Mouse (Mus musculus) C2C12 (cell line): ENCODE data around the gene Cep78. TPM values are rescaled to one million over a fixed set of nuclear protein-coding genes. Genes with fewer than 3 reads are reported as not detected.

Experiments used
- H3K27me3 ChIP-seq: one replicate; pipeline ENCODE4 v1.6.1; 2011; ENCODE audit not compliant: control insufficient read depth, insufficient read depth, insufficient read length
- H3K36me3 ChIP-seq: one replicate; pipeline ENCODE4 v1.6.1; 2011; ENCODE audit not compliant: control insufficient read depth, insufficient read depth
- H3K4me3 ChIP-seq: one replicate; pipeline ENCODE4 v1.5.1; 2011; ENCODE audit warnings: mild to moderate bottlenecking, control low read depth; ENCODE audit not compliant: poor library complexity, insufficient read depth, severe bottlenecking
- H3K79me2 ChIP-seq: one replicate; pipeline ENCODE4 v1.6.1; 2011; ENCODE audit not compliant: control insufficient read depth, insufficient read depth
- H3K79me3 ChIP-seq: one replicate; pipeline ENCODE4 v1.6.1; 2011; ENCODE audit warnings: low read depth, control low read depth
- H3ac ChIP-seq: one replicate; pipeline ENCODE3; 2011; ENCODE audit warnings: low read depth; ENCODE audit not compliant: control insufficient read depth, insufficient read length
- CEBPB ChIP-seq: IDR thresholded peaks from one replicate; pipeline ENCODE4 v1.6.1; 2011; ENCODE audit warnings: low read depth, mild to moderate bottlenecking, control low read depth, moderate library complexity
- CTCF ChIP-seq: IDR thresholded peaks from one replicate; pipeline ENCODE4 v1.5.1; 2011; ENCODE audit not compliant: control insufficient read depth, insufficient read depth, insufficient read length
- FOSL1 ChIP-seq: IDR thresholded peaks from one replicate; pipeline ENCODE4 v1.8.0; 2011; ENCODE audit warnings: mild to moderate bottlenecking, low read length; ENCODE audit not compliant: poor library complexity, insufficient read depth, severe bottlenecking
- MAX ChIP-seq: IDR thresholded peaks from one replicate; pipeline ENCODE4 v1.6.1; 2011; ENCODE audit warnings: mild to moderate bottlenecking, control low read depth
- MYOD1 ChIP-seq: IDR thresholded peaks from one replicate; pipeline ENCODE4 v1.6.1; 2011; ENCODE audit warnings: low read depth; ENCODE audit not compliant: control insufficient read depth, insufficient read length
- MYOG ChIP-seq: IDR thresholded peaks from one replicate; pipeline ENCODE4 v1.6.1; 2011; ENCODE audit not compliant: control insufficient read depth, insufficient read length; ENCODE audit errors: extremely low read depth
- USF1 ChIP-seq: IDR thresholded peaks from one replicate; pipeline ENCODE4 v1.6.1; 2011; ENCODE audit warnings: low read depth, mild to moderate bottlenecking, control low read depth, moderate library complexity
- polyA plus RNA-seq: library from polyadenylated mRNA; unstranded; fragments of >200 nt; fragmentation: generic; extraction: Trizol; gene quantifications from one replicate; pipeline ENCODE4 v1.2.1, GENCODE M21; 2012; ENCODE audit warnings: missing spikeins

Cep78 gene
- polyA plus RNA-seq, 1 experiment: 7.5 TPM

DNA sequence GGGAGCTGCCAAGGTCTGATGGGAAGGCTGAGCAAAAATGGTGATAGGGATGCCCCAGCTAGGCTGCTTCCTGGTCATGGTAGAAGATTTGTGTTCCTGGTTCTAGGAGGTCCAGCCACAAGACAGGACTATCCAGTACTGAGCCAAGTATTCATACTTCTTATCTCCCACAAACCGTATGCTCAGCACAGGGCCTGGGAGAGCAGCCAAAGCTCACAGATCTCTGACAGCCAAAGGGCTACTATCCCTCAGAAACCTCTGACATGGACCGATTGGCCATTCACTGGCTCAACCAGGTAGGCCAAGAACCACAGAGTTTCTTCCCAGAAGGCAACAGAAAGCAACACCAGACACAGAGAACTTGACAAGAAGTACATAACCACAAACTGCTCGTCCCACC is 73.8 kb downstream of the Cep78 start:
- Histone ChIP-seq H3K27me3 (no peaks in the 10 kb centered on the region), H3ac (no peak overlapping the region), H3K4me3 (no peak overlapping the region), H3K79me3 (no peaks in the 10 kb centered on the region), H3K79me2 (no peaks in the 10 kb centered on the region), H3K36me3 (peaks cover 96% of the 10 kb centered on the region)
- TF ChIP-seq USF1 (no peak), FOSL1 (no peak), CTCF (no peak), MYOG (no peak), CEBPB (no peak)

DNA sequence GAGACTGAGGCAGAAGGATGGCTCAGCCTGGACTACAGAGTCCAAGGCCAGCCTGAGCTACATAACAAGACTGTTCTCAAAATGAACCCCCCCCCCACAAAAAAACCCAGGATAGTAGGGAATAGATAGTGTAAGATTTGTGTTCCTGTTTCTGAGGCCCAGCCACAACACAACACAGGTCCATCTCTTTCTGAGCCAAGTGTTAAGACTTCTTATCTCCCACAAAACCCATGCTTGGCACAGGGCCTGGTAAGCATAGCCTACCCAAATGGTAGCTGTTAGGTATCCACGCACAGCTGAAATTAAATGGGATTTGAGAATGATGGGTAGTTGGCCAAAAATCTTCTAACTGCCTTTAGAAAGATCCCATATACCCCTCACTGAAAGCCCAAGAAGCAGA is 74.3 kb downstream of the Cep78 start:
- Histone ChIP-seq H3ac (no peak overlapping the region), H3K27me3 (no peaks in the 10 kb centered on the region), H3K79me2 (no peaks in the 10 kb centered on the region), H3K36me3 (peaks cover 99% of the 10 kb centered on the region), H3K79me3 (no peaks in the 10 kb centered on the region), H3K4me3 (no peak overlapping the region)
- TF ChIP-seq USF1 (no peak), MYOD1 (no peak), CEBPB (no peak), FOSL1 (no peak), CTCF (no peak), MYOG (no peak), MAX (no peak)

DNA sequence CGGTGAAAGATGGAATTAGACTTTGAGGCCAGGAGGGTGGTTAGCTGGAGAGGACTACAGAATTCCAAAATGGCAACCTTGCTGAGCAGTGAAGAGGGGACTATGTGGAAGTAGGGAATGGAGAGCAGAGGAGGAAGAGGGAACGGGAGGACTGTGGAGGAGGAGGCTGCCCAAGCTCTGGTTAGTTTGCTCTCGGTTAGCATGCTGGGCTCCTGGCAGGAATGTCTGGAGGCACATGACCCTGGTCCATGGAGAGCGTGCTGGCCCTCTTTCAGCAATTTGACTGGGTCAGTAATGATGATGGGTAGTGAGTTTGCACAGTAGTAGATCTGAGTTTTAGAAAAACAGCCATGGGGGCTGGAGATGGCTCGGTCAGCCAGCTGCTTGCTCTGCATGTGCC is 76.8 kb downstream of the Cep78 start:
- H3K36me3 ChIP-seq: peaks cover 95% of the 10 kb centered on the region

More for the DNA sequence above, 76.8 kb downstream of the Cep78 start:
- Histone ChIP-seq H3K27me3 (no peaks in the 10 kb centered on the region), H3ac (no peak overlapping the region), H3K79me2 (no peaks in the 10 kb centered on the region), H3K4me3 (no peak overlapping the region), H3K79me3 (no peaks in the 10 kb centered on the region)
- no peak for TF ChIP-seq MYOD1
- no peak for TF ChIP-seq USF1
- no peak for TF ChIP-seq MAX
- no peak for TF ChIP-seq CEBPB
- TF ChIP-seq CTCF: no peak

Other genes with a start within 250 kb of the Cep78 start
- 292 TPM for gene Psat1, start 37.7 kb downstream of the Cep78 start, polyA plus RNA-seq
- gene Gnaq, start 147.8 kb upstream of the Cep78 start, polyA plus RNA-seq: 9.5 TPM